Mouse (Mus musculus): ENCODE data around the gene Nrap. TPM values are rescaled to one million over a fixed set of nuclear protein-coding genes. Genes with fewer than 3 reads are reported as not detected.
A peak's percentile ranks its signal among the peaks of the same experiment; 100 is the strongest.

Gene Nrap
- polyA plus RNA-seq, 1 experiment from 2014 or later, result 1.1 TPM

DNA sequence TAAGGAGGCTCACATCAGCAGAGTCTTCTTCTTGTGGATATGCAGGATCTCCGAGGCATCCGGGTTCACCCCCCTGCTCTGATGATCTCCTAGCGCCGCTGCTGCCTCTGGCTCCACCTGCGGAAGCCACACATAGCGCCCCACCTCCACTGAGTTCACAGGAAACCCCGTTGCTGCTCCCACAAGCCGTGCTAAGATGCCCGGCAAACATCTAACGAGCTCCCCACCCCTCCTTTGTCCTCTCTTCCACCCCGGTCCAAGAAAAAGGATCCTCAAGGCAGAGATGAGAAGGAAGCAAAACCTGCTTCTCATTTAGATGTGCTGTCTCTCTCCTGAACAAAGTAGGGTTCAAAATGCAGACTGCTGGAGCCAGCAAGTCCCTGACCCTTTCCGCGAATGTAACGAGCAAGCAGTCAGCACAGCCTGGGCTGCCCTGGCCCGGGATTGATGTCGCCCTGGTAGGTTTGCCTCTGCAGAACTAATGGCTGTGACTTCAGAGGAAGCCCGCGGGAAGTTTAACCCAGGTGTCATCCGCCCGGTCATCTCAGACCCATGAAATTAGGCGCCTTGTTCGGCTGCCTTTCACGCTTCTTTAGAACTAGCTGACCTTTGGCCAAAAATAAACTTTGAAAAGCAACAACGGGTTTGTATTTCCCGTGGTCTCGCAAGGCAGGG is 69.5 kb downstream of the Nrap start:
- ATAC-seq (ENCODE audit: low FRiP score, low read depth), result peak; percentile 30; the same call in 1 of the 2 replicates
- no peak overlapping the region for H3K27ac ChIP-seq
- no peaks in the 10 kb centered on the region for H3K36me3 ChIP-seq
- WGBS, result 13% methylated on average over 26 of the region's 26 CpGs
- 0 out of 2 replicates have a peak, but pooled peaks cover 8% of the 10 kb centered on the region for H3K27me3 ChIP-seq
- peak overlapping the region; percentile 58 for H3K4me2 ChIP-seq (replicated peaks)
- peak overlapping the region; percentile 26 for H3K4me3 ChIP-seq
- no peak overlapping the region for H3K9ac ChIP-seq
- H3K9me3 ChIP-seq, result no peaks in the 10 kb centered on the region
- H3K4me1 ChIP-seq, result peaks cover 23% of the 10 kb centered on the region

DNA sequence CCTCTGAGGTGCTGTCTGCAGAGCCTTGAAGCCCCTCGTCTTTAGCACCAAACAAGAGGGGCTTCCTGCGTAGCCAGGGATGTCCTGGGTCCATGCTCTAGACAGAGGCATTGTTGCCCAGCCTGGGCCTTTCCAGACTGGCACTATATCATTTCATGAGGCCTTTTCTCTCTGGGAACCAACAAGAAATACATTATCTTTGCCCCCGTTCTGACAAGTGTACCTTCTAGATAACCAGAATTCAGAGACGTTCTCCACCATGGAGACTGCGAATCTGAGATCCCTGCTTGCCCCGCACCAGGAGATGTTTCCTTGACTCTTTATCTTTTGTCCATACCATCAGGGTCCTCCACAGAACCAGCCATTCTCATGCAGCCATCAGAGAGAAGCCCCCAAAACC is 70.2 kb downstream of the Nrap start:
- Histone ChIP-seq H3K9ac (no peak overlapping the region), H3K4me1 (peaks cover 23% of the 10 kb centered on the region), H3K9me3 (no peaks in the 10 kb centered on the region), H3K4me2 (replicated peaks) (peak overlapping the region; percentile 58), H3K36me3 (no peaks in the 10 kb centered on the region), H3K27ac (no peak overlapping the region), H3K4me3 (peak overlapping the region; percentile 26), H3K27me3 (0 out of 2 replicates have a peak, but pooled peaks cover 8% of the 10 kb centered on the region)
- 90% methylated on average over 6 of the region's 6 CpGs for WGBS
- no peak for ATAC-seq (ENCODE audit: low FRiP score, low read depth)

DNA sequence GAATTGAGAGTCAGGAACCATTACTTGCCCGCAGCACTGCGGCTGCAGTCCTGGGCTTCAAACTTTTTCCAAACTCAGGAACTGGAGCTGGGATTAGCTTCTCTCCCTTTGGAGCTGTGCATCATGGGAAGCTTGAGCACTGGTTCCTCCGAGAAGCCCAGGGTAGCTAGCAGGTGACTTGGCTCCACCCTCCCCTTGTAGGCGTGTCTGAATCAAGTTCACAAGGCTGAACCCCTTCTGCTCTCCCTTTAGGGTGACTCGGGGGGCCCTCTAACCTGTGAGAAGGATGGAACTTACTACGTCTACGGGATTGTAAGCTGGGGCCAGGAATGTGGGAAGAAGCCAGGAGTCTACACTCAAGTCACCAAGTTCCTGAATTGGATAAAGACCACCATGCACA is 70.6 kb downstream of the Nrap start:
- Histone ChIP-seq H3K4me1 (peaks cover 23% of the 10 kb centered on the region), H3K9me3 (no peaks in the 10 kb centered on the region), H3K27ac (no peak overlapping the region), H3K36me3 (no peaks in the 10 kb centered on the region), H3K4me2 (replicated peaks) (no peak overlapping the region), H3K9ac (no peak overlapping the region), H3K4me3 (no peak overlapping the region), H3K27me3 (0 out of 2 replicates have a peak, but pooled peaks cover 7% of the 10 kb centered on the region)
- 93% methylated on average over 7 of the region's 7 CpGs for WGBS
- ATAC-seq (ENCODE audit: low FRiP score, low read depth), result no peak

DNA sequence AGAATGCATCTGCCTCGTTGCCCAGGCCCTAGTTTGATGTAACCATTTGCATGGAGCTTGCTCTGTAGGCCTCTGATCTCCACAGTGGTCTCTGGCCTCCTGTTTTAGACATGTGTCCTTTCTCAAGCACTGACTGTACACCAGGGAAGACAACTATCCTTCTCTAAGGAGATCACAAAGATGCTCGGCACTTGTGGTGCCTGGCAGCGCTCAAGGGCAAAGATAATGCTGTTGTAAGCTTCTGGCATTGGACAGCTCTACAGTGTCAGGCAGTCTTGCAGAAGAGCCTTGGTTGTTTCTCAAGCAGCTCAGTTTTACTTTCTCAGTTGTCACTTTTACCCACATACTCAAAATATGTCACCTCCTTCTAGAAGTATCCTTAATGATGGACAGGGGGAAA is 73.3 kb downstream of the Nrap start:
- Histone ChIP-seq H3K27ac (no peak overlapping the region), H3K9me3 (no peaks in the 10 kb centered on the region), H3K4me2 (replicated peaks) (no peak overlapping the region), H3K27me3 (0 out of 2 replicates have a peak, but pooled peaks cover 6% of the 10 kb centered on the region), H3K4me1 (peaks cover 19% of the 10 kb centered on the region), H3K9ac (no peak overlapping the region), H3K4me3 (no peak overlapping the region), H3K36me3 (no peaks in the 10 kb centered on the region)
- no peak for ATAC-seq (ENCODE audit: low FRiP score, low read depth)
- 80% methylated on average over 3 of the region's 3 CpGs for WGBS

DNA sequence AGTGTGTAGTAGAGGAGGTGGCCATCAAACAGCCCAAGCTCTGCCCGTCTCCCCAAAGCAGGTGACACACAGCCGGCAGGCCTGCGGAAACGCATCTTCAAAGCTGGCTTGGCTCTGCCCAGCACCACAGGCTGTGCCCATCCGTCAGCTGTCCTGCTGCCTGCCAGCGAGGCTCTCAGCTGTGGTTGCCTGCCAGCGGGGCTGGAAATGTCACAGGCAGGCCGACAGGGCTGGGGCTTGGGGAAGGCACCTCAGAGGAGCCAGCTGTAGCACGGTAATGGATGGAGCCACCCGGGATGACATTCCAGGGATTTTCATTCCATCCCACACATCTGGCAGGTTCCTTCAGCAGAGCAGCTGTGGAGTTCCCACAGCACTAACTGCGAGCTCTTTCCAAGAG is 89.0 kb downstream of the Nrap start:
- 56% methylated on average over 11 of the region's 11 CpGs for WGBS
- ATAC-seq (ENCODE audit: low FRiP score, low read depth), result peak; percentile 70

DNA sequence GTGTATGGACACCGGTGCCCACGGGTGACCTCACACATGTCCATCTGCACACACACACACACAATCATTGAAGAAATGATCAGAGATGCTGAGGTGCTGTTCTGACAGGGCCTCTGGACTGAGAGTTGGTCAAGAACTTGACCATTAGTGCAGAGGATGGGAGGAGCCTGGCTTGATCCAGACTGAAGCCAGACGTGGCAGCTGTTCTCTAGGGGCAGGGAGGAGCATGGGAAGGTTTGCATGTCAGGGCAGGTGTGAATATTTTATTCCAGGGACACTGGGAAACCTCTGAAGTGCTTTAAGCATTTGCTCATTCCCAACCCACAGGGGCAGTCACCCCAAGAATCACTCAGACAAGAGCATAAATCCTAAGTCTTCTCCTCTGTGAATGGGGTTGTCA is 92.6 kb downstream of the Nrap start:
- no peak overlapping the region for H3K4me3 ChIP-seq
- H3K9me3 ChIP-seq, result no peaks in the 10 kb centered on the region
- peaks cover 6% of the 10 kb centered on the region; the same call in 1 of the 2 replicates for H3K27me3 ChIP-seq
- ATAC-seq (ENCODE audit: low FRiP score, low read depth), result no peak
- 67% methylated on average over 3 of the region's 3 CpGs for WGBS
- no peak overlapping the region for H3K4me2 ChIP-seq (replicated peaks)
- peaks cover 14% of the 10 kb centered on the region for H3K4me1 ChIP-seq
- H3K27ac ChIP-seq, result no peak overlapping the region
- no peak overlapping the region for H3K9ac ChIP-seq
- H3K36me3 ChIP-seq, result no peaks in the 10 kb centered on the region

More for the DNA sequence above, 89.0 kb downstream of the Nrap start:
- Histone ChIP-seq H3K4me2 (replicated peaks) (no peak overlapping the region), H3K27ac (no peak overlapping the region), H3K9me3 (no peaks in the 10 kb centered on the region), H3K36me3 (no peaks in the 10 kb centered on the region), H3K4me1 (0 out of 2 replicates have a peak, but pooled peaks cover 3% of the 10 kb centered on the region), H3K4me3 (no peak overlapping the region), H3K9ac (no peak overlapping the region), H3K27me3 (peaks cover 5% of the 10 kb centered on the region; the same call in 1 of the 2 replicates)

DNA sequence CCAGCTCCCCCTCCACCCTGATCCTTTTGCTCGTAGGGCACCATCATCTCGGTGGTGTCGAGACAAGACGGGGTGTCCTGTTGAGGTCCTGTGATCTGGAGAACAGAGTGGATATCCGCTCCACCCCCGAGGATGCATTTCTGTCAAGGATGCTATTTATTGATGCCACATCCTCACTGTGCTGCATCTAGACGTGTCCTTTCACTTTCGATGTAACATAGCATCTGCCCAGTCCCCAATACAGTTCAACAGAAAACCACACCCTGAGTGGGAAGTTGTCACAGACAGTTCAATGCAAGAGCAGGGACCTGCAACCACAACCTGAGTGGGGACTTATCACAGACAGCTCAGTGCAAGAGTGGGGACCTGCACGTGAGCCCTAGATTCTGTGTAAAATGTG is 93.2 kb downstream of the Nrap start:
- Histone ChIP-seq H3K4me1 (peaks cover 20% of the 10 kb centered on the region), H3K4me2 (replicated peaks) (no peak overlapping the region), H3K9me3 (no peaks in the 10 kb centered on the region), H3K27ac (no peak overlapping the region), H3K9ac (no peak overlapping the region), H3K36me3 (no peaks in the 10 kb centered on the region), H3K27me3 (peaks cover 6% of the 10 kb centered on the region; the same call in 1 of the 2 replicates), H3K4me3 (no peak overlapping the region)
- no peak for ATAC-seq (ENCODE audit: low FRiP score, low read depth)
- WGBS, result 81% methylated on average over 9 of the region's 9 CpGs

DNA sequence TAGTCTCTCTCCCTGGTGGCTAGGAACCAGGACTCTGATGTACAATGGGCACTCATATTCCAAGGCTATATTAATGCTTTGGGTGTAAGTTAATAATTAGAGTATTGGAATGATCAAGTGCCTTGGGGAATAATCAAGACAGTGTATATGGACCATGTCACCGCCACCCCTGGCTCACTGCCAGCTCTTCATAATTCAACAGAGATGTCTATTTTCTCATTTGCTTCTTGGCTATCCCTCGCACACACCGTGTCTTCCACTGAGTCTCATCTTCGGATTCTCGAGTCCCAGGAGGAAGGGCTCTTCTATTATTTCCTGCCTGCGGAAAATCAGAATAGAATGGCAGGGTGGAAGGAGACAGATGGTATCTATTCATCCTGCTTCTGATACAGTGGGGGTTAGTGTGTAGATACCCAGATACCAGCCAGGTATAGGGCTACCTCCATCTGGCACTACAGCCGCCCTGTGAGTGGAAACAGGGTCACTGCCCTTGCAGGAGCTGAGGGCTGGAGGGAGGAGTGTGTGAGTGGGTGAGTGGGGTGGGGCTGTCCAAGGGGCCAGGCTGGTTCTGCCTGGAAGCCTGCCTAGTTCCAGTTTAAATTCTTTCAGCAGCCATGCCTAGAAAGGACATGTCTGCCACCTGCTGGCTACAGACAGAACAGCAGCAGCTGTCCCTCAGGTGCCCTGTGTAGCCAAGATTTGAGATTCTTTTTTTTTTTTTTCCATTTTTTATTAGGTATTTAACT is 95.0 kb downstream of the Nrap start:
- Histone ChIP-seq H3K36me3 (no peaks in the 10 kb centered on the region), H3K9me3 (no peaks in the 10 kb centered on the region), H3K27ac (no peak overlapping the region), H3K4me3 (no peak overlapping the region), H3K27me3 (peaks cover 6% of the 10 kb centered on the region; the same call in 1 of the 2 replicates), H3K4me1 (peaks cover 28% of the 10 kb centered on the region), H3K4me2 (replicated peaks) (0 out of 2 replicates have a peak overlapping the region, but pooled peaks have one; percentile 4), H3K9ac (no peak overlapping the region)
- 66% methylated on average over 7 of the region's 7 CpGs for WGBS
- peak; percentile 68 for ATAC-seq (ENCODE audit: low FRiP score, low read depth)

DNA sequence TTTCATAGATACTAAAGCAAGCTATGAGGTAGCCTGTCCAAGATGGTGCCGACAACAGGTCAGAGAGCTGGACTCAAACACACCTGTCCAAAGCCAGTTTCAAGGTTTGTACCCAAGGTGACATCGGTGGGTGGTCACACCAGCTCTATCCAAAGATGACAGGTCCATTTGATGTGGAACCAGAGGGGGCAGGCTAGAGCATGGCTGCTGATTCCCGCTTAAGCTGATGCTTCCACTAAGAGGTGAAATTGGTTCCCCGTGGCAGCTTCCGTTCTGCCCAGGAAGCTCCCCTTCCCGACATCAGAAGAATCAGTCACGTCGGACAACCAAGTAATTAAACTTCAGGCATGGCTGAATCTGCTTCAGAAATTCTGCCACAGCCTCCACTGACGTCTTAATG is 97.5 kb downstream of the Nrap start:
- Histone ChIP-seq H3K9me3 (no peaks in the 10 kb centered on the region), H3K4me1 (peaks cover 28% of the 10 kb centered on the region), H3K27me3 (peaks cover 6% of the 10 kb centered on the region; the same call in 1 of the 2 replicates), H3K4me3 (no peak overlapping the region), H3K36me3 (no peaks in the 10 kb centered on the region), H3K27ac (no peak overlapping the region), H3K9ac (no peak overlapping the region), H3K4me2 (replicated peaks) (no peak overlapping the region)
- ATAC-seq (ENCODE audit: low FRiP score, low read depth), result no peak
- 65% methylated on average over 9 of the region's 9 CpGs for WGBS

DNA sequence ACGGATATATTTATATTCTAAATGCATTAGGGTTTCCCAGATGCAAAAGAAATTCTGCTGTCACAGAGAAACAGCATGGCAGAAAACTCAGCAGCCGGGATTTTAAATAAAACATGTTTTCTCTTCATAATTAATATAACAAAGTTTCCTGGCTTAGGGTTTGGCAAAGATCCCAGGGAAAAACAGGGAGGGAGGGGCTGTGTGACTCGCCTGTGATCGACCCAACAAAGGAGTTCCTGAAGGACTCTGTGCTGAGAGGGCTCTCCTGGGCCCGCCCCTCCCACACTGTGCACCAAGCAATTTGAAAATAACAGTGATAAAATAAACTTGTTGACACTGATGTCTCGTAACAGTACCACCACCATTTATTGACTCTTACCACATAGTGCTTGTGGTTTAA is 97.9 kb downstream of the Nrap start:
- no peak overlapping the region for H3K9ac ChIP-seq
- H3K9me3 ChIP-seq, result no peaks in the 10 kb centered on the region
- peaks cover 28% of the 10 kb centered on the region for H3K4me1 ChIP-seq
- peak overlapping the region; percentile 28 for H3K27ac ChIP-seq
- H3K4me3 ChIP-seq, result no peak overlapping the region
- peaks cover 6% of the 10 kb centered on the region; the same call in 1 of the 2 replicates for H3K27me3 ChIP-seq
- 49% methylated on average over 6 of the region's 6 CpGs for WGBS
- ATAC-seq (ENCODE audit: low FRiP score, low read depth), result peak; percentile 60; the same call in 1 of the 2 replicates
- no peak overlapping the region for H3K4me2 ChIP-seq (replicated peaks)
- H3K36me3 ChIP-seq, result no peaks in the 10 kb centered on the region

DNA sequence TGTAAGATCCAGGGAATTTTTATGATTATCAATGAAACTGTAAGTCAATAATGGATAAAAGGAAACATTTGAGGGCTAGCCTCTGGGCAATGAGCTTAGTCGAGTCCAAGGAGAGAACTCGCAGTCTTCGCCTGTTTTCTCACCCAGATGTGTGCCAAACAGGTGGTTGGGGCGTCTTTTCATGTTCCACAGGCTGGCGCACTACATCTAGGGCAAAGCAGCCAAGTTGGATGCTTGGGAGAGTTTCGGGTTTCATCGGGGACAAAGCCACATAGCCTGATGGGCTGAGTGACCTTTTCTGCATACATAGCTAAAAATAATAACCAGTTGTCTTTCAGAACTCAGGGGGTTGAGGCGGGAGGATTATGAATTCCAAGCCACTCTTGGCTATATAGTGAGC is 100.2 kb downstream of the Nrap start:
- no peak overlapping the region for H3K4me3 ChIP-seq
- no peaks in the 10 kb centered on the region for H3K36me3 ChIP-seq
- peaks cover 28% of the 10 kb centered on the region for H3K4me1 ChIP-seq
- H3K4me2 ChIP-seq (replicated peaks), result no peak overlapping the region
- ATAC-seq (ENCODE audit: low FRiP score, low read depth), result no peak
- H3K27ac ChIP-seq, result no peak overlapping the region
- H3K27me3 ChIP-seq, result no peaks in the 10 kb centered on the region; the same call in 1 of the 2 replicates
- no peaks in the 10 kb centered on the region for H3K9me3 ChIP-seq
- no peak overlapping the region for H3K9ac ChIP-seq
- WGBS, result 83% methylated on average over 8 of the region's 8 CpGs

DNA sequence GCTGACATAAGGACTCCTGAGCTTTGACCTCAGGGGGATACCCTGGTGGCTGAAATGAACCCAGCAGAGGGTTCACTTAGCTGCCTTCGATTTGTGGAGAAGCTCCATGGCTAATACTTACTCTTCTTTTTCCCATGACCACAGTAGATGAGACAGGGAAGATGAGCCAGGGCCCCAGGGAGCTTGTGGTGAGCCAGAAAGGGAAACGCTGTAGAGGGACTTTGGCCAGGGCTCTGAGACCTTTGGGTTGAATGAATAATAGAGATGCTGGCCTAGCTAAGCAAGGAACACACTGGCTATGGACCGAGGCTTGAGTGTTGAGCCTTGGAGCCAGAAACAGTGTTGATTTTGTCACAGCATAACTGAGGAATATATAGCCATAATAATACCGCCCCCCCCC is 101.4 kb downstream of the Nrap start:
- no peaks in the 10 kb centered on the region for H3K9me3 ChIP-seq
- no peak overlapping the region for H3K4me3 ChIP-seq
- no peaks in the 10 kb centered on the region for H3K36me3 ChIP-seq
- ATAC-seq (ENCODE audit: low FRiP score, low read depth), result no peak
- H3K4me2 ChIP-seq (replicated peaks), result no peak overlapping the region
- peaks cover 31% of the 10 kb centered on the region for H3K4me1 ChIP-seq
- H3K27ac ChIP-seq, result no peak overlapping the region
- no peaks in the 10 kb centered on the region; the same call in 1 of the 2 replicates for H3K27me3 ChIP-seq
- H3K9ac ChIP-seq, result no peak overlapping the region
- WGBS, result 81% methylated on average over 4 of the region's 4 CpGs

Measured in limb, embryonic 13.5 days (tissue).